Mouse (Mus musculus): ENCODE measurements around the gene Mab21l1. TPM values are rescaled to one million over a fixed set of nuclear protein-coding genes. Genes with fewer than 3 reads are reported as not detected.
A peak's percentile ranks its signal among the peaks of the same experiment; 100 is the strongest.

Gene Mab21l1
- total RNA-seq, 1 experiment from 2014 or later: not detected

DNA sequence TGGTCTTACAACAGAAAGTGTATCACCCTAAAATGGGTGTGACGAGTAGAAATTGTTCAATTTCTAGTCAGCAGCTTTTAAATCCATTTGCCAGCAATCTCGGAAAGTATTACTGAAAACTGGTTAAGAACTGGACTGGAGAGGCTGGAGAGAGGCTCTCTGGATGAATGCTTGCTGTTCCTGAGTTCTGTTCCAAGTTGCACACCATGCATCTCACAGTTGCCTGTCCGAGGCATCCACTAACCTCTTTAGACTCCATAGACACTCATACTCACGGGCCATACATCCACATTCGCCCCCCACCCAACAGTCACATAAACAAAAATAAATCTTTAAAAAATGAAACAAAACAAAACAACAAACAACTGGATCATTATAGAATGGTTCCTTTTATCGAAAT lies 6.6 kb upstream of the Mab21l1 start:
- no peak for ATAC-seq (replicated peaks; ENCODE audit: insufficient number of reproducible peaks, low FRiP score, low TSS enrichment, poor library complexity, severe bottlenecking)

DNA sequence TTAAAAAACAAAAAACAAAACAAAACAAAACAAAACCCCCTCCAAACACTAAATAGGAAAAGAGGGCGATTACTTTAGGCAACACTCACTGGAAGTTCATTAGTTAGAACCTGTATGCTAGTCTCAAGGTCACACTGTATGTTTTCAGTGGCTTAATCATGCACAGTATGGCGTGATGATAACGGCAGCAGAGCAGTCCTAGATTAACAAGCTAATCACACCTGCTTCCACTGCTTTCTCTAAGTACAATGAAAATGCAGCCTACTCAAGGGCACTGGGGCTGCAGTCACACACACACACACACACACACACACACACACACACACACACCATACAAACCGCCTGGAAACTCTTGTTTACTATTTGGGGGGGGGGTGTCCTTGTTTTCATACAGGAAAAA lies 4.8 kb upstream of the Mab21l1 start:
- no peak for ATAC-seq (replicated peaks; ENCODE audit: insufficient number of reproducible peaks, low FRiP score, low TSS enrichment, poor library complexity, severe bottlenecking)

DNA sequence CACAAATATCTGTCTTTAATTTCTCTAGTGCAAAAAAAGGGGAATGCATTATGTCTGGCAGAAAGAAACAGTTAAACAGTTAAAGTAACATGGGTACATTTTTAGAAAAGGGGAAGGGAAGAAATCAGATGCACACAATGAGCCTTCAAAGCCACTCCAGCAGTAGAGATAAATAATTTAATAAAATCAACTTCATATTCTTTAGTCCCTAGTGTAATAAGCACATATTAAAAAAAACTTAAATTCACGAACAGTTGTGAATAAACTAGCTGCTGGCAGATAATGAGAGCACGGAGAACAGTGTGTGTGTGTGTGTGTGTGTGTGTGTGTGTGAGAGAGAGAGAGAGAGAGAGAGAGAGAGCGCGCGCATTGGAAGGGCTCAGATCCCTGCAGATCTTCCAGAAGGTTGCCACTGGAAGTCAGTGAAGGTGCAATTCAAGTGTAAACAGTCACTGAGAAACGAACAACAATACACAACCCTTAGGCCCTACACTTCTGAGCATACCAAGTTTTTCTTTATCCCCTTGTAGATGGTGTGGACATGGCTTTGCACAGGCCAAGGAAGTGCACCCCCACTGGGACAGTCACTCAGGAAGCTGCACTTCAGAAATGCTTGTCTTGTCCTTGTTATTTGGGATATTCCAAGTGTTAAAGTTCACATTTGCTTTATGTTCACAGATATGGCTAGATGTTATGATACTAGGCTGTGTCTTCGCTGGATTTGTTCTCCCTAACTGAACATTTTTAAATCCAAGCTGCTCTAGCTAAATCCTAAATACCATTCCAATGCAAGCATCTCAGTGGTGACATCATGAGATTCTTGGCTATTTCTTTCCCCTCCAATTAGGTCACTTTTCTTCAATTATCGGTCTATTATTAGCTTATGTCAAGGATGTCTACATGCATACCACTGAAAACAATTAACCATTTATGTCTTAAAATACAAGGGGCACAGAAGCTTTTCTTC lies 3.3 kb upstream of the Mab21l1 start:
- no peak for ATAC-seq (replicated peaks; ENCODE audit: insufficient number of reproducible peaks, low FRiP score, low TSS enrichment, poor library complexity, severe bottlenecking)

DNA sequence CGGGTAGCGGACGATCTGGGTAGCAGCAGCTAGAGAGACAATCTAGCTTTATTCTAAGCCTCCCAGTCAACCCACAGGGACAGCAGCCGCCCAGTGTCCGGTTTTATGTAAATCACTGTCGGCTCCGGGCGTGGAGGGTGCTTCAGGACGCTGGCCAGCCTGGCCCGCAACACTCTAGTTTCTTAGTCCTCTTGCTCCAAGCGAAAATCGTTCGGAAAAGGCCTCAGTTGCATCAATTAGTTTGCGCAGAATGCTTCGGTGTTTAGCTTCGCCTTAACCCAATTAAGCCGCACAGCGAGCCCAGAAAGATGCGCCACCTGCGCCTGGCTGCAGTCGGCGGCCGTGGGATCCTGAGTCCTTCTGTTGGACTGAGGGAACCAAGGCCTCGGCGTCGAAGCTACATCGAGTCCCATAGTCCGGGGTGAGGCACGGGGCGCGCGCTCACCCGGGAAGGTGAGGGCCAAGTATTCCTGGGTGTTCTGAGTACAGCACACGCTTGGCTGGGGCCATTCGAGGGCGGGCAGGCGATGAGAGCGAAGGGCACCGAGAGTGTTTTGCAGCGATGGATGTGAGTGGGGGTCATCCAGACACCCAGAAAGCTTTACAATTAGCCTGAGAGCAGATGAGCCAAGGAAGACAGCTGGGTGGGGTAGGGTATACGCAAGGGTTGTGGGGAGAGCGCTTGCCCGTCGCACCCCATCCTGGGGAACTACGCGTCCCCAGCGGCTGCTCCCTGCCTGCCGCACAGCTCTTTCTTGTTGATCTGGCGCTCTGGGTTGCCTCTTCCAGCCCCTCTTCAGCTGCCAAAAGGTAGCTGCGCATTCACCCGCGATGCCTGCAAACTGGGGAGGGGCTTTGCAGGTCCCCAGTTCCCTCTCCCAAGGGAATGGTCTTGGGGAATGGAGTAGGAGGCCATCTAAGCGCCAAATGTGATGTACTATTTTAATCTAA lies 1.9 kb upstream of the Mab21l1 start:
- ATAC-seq (replicated peaks; ENCODE audit: insufficient number of reproducible peaks, low FRiP score, low TSS enrichment, poor library complexity, severe bottlenecking): no peak

DNA sequence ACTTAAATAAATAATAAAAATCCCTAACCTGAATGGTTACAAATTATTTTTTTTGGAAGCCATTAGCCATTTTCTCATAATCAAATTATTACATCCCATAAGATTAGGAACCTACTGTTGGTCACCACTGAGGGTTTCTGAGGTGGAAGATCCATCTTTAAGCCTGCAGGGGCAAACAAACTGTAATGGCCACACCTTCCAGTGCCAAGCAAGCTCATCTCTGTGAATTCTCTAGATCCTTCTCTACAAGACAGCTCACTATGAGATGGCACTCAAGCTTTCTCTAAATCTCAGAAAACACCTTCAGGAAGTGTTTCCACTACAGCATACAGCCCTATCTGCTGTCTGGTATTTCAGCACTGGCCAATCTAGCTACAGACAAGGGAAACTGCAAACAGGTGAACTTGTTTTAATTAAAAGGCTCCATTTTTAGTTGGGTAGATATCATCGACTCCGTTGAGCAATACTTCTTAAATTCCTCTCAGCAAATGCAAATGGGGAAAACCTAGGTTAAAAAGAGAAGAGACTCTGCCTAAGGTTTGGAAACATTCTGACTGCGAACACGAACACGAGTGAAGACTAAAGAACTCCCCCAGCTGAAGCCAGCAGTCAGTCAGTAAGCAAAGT lies 768 bp upstream of the Mab21l1 start:
- no peak for ATAC-seq (replicated peaks; ENCODE audit: insufficient number of reproducible peaks, low FRiP score, low TSS enrichment, poor library complexity, severe bottlenecking)

DNA sequence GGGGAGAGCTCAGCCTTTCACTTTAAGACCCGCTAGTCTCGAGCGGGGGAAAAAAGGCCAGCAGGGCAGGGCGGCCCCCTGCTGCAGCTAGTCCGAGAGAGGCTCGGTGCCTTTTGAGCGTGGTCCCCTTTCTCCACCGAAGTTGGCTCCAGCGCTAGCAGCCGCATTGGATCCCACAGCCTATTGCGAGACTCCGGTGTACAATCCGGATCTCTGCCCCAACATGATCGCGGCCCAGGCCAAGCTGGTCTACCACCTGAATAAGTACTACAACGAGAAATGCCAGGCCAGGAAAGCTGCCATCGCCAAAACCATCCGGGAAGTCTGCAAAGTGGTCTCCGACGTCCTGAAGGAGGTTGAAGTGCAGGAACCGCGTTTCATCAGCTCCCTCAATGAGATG lies 461 bp downstream of the Mab21l1 start:
- no peak for ATAC-seq (replicated peaks; ENCODE audit: insufficient number of reproducible peaks, low FRiP score, low TSS enrichment, poor library complexity, severe bottlenecking)

DNA sequence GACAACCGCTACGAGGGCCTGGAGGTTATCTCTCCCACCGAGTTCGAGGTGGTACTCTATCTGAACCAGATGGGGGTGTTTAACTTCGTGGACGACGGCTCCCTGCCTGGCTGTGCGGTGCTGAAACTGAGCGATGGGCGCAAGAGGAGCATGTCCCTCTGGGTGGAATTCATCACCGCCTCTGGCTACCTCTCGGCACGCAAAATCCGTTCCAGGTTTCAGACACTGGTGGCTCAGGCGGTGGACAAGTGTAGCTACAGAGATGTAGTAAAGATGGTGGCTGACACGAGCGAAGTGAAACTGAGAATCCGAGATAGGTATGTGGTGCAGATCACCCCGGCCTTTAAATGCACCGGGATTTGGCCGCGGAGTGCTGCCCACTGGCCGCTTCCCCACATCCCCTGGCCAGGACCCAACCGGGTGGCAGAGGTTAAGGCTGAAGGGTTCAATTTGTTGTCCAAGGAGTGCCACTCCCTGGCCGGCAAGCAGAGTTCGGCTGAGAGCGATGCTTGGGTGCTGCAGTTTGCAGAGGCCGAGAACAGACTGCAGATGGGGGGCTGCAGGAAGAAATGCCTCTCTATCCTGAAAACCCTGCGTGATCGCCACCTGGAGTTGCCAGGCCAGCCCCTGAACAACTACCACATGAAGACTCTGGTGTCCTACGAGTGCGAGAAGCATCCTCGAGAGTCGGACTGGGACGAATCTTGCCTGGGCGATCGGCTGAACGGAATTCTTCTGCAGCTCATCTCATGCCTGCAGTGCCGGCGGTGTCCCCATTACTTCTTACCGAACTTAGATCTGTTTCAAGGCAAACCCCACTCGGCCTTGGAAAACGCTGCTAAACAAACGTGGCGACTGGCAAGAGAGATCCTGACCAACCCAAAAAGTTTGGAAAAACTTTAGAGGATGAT lies 1.1 kb downstream of the Mab21l1 start:
- ATAC-seq (replicated peaks; ENCODE audit: insufficient number of reproducible peaks, low FRiP score, low TSS enrichment, poor library complexity, severe bottlenecking): no peak

DNA sequence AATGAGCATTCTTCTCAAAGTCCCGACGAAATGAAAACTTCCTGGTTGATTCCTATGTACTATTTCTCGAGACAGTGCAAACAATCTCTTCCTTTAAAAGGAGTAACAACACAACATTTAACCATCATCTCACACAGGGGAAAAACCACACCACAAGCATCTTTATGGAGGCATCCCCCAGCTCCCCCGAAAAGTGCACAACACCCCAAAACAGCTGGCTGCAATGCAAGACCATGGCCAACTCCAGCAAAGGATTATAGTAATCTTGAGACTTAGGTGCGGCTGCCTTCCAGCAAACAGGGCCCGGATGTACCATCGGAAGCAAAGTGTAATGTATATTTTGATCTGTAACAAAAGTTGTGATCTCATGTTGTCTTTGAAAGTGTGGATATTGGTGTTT lies 1.8 kb downstream of the Mab21l1 start:
- ATAC-seq (replicated peaks; ENCODE audit: insufficient number of reproducible peaks, low FRiP score, low TSS enrichment, poor library complexity, severe bottlenecking): no peak

DNA sequence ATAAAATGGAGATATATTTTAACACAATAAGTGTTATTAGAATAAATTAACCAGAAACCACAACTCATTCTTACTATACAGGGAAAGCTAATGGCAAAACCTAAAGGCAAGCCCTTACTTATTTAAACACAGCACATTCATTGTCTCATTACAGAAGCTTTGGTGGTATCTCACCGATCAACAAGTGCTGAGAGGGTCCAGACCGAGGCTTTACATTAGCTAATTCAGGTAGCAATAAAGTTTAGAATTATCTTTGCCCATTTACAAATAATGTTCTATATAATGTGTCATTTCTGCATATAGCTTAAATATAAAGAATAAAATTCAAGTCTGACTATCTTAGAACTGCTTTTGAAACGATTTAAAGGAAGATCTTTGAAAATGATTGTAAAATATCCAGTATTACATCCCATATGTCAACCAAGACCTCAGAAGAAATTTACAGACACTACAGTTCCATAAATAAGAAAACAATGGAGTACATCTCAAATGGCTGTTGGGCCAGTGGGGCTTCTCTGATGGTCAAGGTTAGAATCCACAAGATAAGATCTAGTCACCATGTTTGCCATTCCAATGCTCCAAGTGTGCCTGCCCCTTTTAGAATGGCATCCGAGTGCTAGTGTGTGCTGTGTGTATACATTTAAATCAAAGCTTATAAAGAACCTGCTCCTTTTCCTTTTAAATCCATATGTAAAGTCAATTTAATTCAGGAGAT lies 3.1 kb downstream of the Mab21l1 start:
- no peak for ATAC-seq (replicated peaks; ENCODE audit: insufficient number of reproducible peaks, low FRiP score, low TSS enrichment, poor library complexity, severe bottlenecking)

DNA sequence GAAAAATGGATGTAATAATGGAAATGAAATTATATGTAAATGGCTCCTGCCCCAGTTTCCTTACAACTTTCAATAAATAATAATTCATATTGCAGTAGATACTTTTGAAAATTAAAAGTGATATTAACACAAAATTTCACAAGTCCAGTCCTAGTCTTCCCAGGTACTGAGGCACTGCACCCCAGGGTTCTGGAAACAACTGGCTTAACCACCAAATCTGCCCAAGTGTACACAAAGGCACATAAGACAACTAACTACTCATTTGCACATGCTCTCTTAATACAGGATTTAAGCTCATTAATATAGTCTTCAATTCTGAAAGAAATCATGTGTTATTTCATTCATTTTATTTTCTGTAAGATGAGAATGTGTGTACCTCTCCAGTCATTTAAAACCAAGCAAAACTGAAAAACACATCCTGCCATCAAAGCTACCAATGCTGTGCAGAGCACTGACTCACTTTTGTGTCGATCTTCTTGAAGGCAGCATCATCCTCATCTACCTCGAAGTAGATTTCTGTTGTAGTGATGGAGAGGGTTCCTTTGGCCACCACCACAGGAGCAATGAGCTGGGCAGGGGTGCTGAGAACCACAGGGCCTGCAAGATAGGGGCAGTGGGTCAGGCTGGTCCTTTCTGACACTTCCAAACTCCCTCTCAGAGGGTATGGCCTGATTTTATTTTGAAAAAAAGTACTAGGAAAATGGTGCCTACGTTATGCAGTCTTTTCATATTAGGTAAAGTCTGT lies 3.8 kb downstream of the Mab21l1 start:
- ATAC-seq (replicated peaks; ENCODE audit: insufficient number of reproducible peaks, low FRiP score, low TSS enrichment, poor library complexity, severe bottlenecking): no peak

DNA sequence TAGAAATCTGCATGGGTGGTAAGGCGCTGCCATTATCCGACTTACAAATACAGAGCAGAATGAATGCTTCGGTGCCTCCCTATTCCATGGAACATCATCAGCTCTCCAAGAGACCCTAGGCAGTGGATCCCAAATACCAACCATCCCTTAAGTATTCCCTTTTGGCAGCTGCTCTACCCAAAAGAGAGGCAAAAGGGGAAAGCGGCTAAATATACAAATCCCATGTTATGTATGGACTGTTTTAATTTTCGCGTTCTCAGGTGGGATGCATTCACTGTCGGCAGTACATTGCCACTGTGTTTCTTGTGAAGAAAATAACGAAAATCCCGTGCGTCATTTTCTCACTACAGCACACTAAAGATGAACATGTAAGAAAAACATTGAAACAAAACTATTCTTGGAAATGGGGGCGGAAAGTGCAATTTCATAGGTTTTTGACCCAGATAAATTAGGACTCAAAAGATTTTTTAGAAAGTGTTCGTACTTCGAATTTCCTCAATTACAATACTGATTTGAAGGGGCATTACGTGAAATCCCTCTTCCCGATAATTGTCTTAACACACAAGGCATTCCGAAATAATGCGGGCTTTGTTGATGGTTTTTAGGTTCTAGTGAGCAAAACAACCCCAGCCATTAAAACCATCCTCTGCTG lies 4.7 kb downstream of the Mab21l1 start:
- no peak for ATAC-seq (replicated peaks; ENCODE audit: insufficient number of reproducible peaks, low FRiP score, low TSS enrichment, poor library complexity, severe bottlenecking)

DNA sequence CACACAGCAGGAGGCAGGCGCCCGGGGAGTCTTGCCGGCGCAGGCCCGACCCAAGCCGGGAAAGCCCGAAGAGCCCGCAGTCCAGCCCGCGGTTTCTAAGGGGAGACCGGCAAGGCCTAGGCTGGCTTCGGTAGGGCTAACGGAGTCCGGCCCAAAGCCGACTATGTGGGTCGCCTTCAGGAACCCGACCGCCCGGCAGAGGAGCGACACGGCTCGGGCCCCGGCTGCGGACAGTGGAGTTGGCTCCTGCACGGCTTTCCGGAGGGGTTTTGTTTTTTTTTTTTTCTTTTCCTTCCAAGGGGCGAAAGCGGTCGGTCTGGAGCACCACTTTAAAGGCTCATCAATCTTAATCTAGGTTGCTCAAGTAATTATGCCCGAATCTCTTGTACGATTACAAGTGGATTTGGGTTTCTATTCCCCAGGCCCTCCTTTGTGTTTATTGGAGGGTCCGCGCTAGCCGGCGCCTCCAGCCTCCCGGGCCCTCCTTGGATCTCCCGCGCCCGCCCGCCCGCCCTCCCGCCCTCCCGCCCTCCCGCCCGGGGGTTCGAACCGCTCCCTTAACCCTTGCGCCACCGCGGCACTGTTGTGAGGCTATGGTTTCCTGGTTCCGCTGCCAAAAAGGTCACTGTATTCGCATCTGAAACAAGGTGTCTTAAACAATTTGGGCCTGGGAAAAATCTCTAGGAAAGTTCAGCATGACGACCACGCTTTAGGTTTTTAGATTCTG lies 5.3 kb downstream of the Mab21l1 start:
- 0 out of 2 replicates have a peak, but pooled peaks have one; percentile 32 for ATAC-seq (replicated peaks; ENCODE audit: insufficient number of reproducible peaks, low FRiP score, low TSS enrichment, poor library complexity, severe bottlenecking)

DNA sequence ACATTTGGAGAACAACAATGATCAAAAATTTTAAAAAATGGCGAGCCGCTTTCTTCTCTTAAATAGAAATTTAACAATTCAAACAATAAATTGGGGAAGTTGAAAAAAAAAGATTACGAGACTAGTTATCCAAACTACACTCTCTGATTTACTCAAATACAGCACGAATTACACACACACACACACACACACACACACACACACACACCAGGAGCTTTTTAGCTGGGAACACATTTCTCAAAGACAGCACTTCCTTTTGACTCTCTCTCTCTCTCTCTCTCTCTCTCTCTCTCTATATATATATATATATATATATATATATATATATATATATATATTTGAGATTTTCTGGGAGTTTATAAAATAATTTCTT lies 5.9 kb downstream of the Mab21l1 start:
- no peak for ATAC-seq (replicated peaks; ENCODE audit: insufficient number of reproducible peaks, low FRiP score, low TSS enrichment, poor library complexity, severe bottlenecking)

DNA sequence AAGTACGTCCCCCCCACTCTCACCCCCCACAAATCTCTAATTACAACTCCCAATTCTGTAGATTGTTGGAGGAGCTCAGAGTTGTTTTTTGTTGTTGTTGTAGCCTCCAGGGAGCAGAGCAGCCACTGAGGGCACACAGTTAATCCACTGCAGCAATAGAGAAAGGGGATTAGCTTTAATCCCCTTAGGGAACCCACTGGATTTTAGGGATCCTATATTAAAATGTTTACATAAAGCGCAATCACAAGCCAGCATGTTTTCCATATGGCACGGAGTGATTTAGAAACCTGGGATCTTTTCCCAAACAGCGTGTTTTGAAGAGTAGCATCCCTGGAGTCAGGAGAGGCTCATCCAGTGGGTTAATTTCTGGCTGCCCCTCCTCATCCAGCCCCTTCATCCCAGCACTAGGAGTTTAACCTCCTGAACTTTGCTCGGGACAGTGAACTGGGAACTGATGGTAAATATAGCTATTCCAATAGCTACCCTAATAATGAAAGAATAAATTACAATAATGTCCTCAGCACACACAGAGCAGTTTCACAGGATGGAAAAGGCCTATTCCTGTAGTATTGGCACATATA lies 6.4 kb downstream of the Mab21l1 start:
- ATAC-seq (replicated peaks; ENCODE audit: insufficient number of reproducible peaks, low FRiP score, low TSS enrichment, poor library complexity, severe bottlenecking): no peak

DNA sequence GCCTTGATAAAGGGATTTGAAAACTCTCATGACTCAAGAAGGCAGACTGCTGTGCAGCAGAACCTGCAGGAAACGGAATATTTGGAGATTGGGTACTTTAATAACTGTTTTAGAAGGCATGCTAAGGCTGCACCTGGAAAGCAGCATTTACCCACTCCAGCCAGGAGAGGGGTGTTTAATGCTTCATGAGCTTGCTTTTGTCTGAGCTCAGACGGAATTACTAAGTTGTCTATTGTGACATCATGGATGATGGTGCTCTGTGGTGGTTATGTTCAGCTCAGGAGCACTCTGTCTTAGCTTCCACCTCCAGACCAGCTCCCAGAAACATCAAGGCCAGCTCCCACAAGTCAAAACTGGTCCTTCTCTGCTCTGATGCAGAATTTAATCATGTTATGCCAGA lies 7.5 kb downstream of the Mab21l1 start:
- no peak for ATAC-seq (replicated peaks; ENCODE audit: insufficient number of reproducible peaks, low FRiP score, low TSS enrichment, poor library complexity, severe bottlenecking)

DNA sequence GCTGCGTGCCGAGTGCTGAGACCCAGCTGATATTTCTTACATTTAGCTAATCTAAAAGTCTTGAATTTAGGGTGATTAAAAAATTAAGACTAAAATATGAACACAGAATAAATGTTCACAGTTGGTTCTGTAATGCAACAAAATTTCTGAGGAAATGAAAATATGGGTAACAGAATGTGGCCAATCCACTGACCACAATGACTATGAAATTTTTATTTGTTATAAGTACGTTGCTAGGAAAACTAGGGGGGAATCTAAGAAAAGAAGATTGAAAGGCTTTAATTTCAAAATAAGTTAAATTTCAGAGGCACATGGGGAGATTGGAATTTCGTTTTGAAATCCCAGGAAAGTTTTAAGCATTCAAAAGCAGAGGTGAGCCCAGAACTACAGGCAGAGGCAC lies 8.3 kb downstream of the Mab21l1 start:
- ATAC-seq (replicated peaks; ENCODE audit: insufficient number of reproducible peaks, low FRiP score, low TSS enrichment, poor library complexity, severe bottlenecking): no peak
